Mouse (Mus musculus) kidney, adult 2 months (tissue): Measurements from ENCODE around the gene Efcab7. TPM values are rescaled to one million over a fixed set of nuclear protein-coding genes. Genes with fewer than 3 reads are reported as not detected.
A peak's percentile ranks its signal among the peaks of the same experiment; 100 is the strongest.

Source experiments
- DNase-seq: peaks from one replicate; pipeline ENCODE4 v3.0.0; 2021
- H3K27ac ChIP-seq: fragments of 200-500 bp; 2 replicates; pipeline ENCODE4 v1.5.1; 2012; ENCODE audit warnings: low read depth, low read length, control low read depth, inconsistent platforms; ENCODE audit not compliant: insufficient read depth
- H3K27me3 ChIP-seq: fragments of 200-500 bp; replicated peaks from 2 replicates; pipeline ENCODE4 v1.6.1; 2012; ENCODE audit warnings: mild to moderate bottlenecking, moderate library complexity, low read length, inconsistent platforms; ENCODE audit not compliant: control insufficient read depth, insufficient read depth
- H3K36me3 ChIP-seq: fragments of 200-500 bp; 2 replicates; pipeline ENCODE4 v1.6.1; 2012; ENCODE audit warnings: mild to moderate bottlenecking, moderate library complexity, low read length, inconsistent platforms; ENCODE audit not compliant: control insufficient read depth, insufficient read depth
- H3K4me1 ChIP-seq: fragments of 200-500 bp; 2 replicates; pipeline ENCODE4 v1.6.1; 2011; ENCODE audit warnings: low read length; ENCODE audit not compliant: control insufficient read depth, insufficient read depth
- H3K4me3 ChIP-seq: fragments of 200-500 bp; 2 replicates; pipeline ENCODE4 v1.5.1; 2011; ENCODE audit warnings: mild to moderate bottlenecking, low read depth, low read length, control low read depth; ENCODE audit not compliant: insufficient read depth
- CTCF ChIP-seq: fragments of 200-500 bp; conservative IDR thresholded peaks from 2 replicates; pipeline ENCODE4 v1.5.1; 2011; ENCODE audit warnings: low read depth, mild to moderate bottlenecking, control low read depth, low read length, moderate library complexity, mixed read lengths; ENCODE audit not compliant: insufficient read depth, insufficient read length
- POLR2A ChIP-seq: fragments of 200-500 bp; IDR thresholded peaks from one replicate; pipeline ENCODE4 v1.6.1; 2011; ENCODE audit warnings: low read depth, low read length, control low read depth
- WGBS: fragments of 180-500 bp; shearing (Covaris S2); methylation state at CpG from one replicate; pipeline ENCODE4 v1.1.7; 2018; 5-methylcytosine and 5-hydroxymethylcytosine counted together
- polyA plus RNA-seq: library from polyadenylated mRNA; depleted of rRNA; stranded (reverse); fragments of >200 nt; gene quantifications from 2 replicates; pipeline ENCODE4 v1.2.3, GENCODE M21; 2012; rRNA removed

Efcab7 gene
- polyA plus RNA-seq: 1.7 and 1.8 TPM in 2 replicates

- peak; percentile 91 for DNase-seq
- H3K4me3 ChIP-seq: peak within 1 kb of the TSS; percentile 97
- WGBS: under 1% methylated on average over 48 of the region's 48 CpGs
- H3K27me3 ChIP-seq: no peaks in the 10 kb centered on the region
- H3K36me3 ChIP-seq: no peaks in the 10 kb centered on the region
- TF ChIP-seq CTCF: no peak
- no peak for TF ChIP-seq POLR2A
- peak within 1 kb of the TSS; percentile 83 for H3K27ac ChIP-seq
- H3K4me1 ChIP-seq: no peaks in the 10 kb centered on the region
These were observed at the start of gene Efcab7 for GRCm38 (mm10) chr4:99829094-99830073. TSS of gene Efcab7 (plus strand) at chr4:99829198.

GRCm38 (mm10) chr4:99792365-99792764 lies 36.6 kb upstream of the Efcab7 start:
- DNase-seq: no peak
- H3K36me3 ChIP-seq: no peaks in the 10 kb centered on the region
- no peak overlapping the region for H3K4me3 ChIP-seq
- H3K4me1 ChIP-seq: no peaks in the 10 kb centered on the region
- H3K27ac ChIP-seq: no peak overlapping the region
- TF ChIP-seq CTCF (no peak), POLR2A (no peak)
- 91% methylated on average over 6 of the region's 6 CpGs for WGBS
- no peaks in the 10 kb centered on the region for H3K27me3 ChIP-seq

DNA sequence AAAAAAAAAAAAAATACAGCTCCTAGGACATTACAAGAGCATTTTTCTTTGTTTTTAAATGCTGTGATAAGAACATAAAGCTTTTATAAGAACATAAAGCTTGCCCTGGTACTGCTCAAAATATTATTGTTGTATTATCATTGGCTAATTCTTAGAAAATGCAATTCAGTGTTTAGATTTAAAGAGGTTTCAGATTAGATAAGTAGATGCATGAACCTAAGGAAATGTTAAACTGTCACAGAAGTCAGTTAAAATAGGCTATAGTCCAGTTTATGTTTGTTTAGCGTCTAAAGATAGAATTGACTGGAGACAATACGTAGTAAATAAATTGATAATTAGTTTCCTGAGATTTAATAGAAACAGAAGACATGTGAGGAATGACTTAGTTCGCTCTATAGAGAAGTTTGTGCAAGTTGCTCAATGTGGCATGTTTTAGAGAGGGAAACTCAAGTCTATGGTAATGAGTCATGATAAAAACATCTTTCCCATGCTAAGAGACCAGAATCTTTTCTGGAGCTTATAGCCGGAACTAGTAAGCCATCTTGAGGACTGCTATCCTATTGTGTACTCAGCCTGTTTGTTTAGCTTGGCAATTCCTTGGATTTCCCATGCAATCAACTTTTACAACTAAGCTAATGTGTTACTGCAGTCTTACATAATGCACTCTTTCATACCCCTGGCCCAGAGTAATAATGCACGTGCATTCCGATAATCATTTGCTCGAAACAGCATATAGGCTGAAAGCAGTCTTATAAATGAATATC lies 12.1 kb upstream of the Efcab7 start:
- peak; percentile 5 for DNase-seq
- no peak for TF ChIP-seq CTCF
- no peak for TF ChIP-seq POLR2A
- H3K27me3 ChIP-seq: no peaks in the 10 kb centered on the region
- no peak overlapping the region for H3K27ac ChIP-seq
- no peaks in the 10 kb centered on the region for H3K36me3 ChIP-seq
- H3K4me1 ChIP-seq: no peaks in the 10 kb centered on the region
- 76% methylated on average over 7 of the region's 7 CpGs for WGBS
- no peak overlapping the region for H3K4me3 ChIP-seq

DNA sequence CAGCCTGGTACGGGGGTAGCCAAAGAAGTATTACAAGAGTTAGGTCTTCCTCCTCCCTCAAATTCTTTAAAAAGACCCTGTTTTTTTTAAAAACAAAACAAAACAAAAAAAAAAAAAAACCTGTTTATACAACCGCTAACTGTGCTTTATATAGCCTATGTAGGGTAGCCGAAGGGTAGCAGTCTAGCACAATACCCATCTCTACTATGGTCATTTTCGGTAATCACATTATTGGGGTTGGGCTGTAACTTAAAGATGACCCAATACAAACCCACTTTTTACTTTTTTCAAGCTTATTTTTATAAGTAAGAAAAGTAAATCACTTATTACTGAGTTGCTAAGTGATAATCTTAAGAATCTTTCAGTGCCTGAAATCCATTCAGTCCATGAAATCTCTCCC lies 661 bp upstream of the Efcab7 start:
- Histone ChIP-seq H3K36me3 (no peaks in the 10 kb centered on the region), H3K27me3 (no peaks in the 10 kb centered on the region), H3K4me1 (no peaks in the 10 kb centered on the region), H3K27ac (no peak overlapping the region), H3K4me3 (no peak overlapping the region)
- no peak for TF ChIP-seq POLR2A
- no peak for TF ChIP-seq CTCF
- no peak for DNase-seq
- 51% methylated on average over 4 of the region's 4 CpGs for WGBS

GRCm38 (mm10) chr4:99828739-99829093 lies 282 bp upstream of the Efcab7 start:
- WGBS: 0% methylated on average over 7 of the region's 7 CpGs
- Histone ChIP-seq H3K27ac (no peak overlapping the region; the same call in 1 of the 2 replicates), H3K27me3 (no peaks in the 10 kb centered on the region), H3K36me3 (no peaks in the 10 kb centered on the region), H3K4me3 (peak overlapping the region; percentile 97), H3K4me1 (no peaks in the 10 kb centered on the region)
- DNase-seq: no peak
- no peak for TF ChIP-seq POLR2A

DNA sequence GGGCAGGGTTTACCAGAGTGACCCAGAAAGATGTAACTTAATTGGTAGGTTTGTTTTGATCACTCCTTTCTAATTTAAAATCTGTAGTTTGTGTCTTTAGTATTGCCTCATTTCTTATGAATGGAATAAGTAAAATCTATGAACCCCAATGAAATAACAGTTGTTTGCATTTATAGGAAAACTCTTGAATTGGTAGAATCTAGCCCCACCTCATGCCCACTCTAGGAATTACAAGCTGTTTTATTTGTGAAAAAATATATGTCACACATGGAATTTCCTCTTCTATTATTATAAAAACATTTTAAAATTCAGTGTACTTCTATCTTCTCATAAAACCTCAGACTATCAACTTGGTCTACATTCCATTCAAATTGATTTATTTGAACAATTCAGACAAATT lies 52.9 kb downstream of the Efcab7 start:
- no peak overlapping the region for H3K4me3 ChIP-seq
- no peak overlapping the region for H3K27ac ChIP-seq
- TF ChIP-seq POLR2A (no peak), CTCF (no peak)
- no peaks in the 10 kb centered on the region for H3K27me3 ChIP-seq
- no peaks in the 10 kb centered on the region for H3K36me3 ChIP-seq
- peak; percentile 16 for DNase-seq
- no peaks in the 10 kb centered on the region for H3K4me1 ChIP-seq

- DNase-seq: no peak
- H3K4me1 ChIP-seq: no peaks in the 10 kb centered on the region
- no peak for TF ChIP-seq POLR2A
These were observed 53.4 kb downstream of the Efcab7 start for GRCm38 (mm10) chr4:99882405-99882804.

More at GRCm38 (mm10) chr4:99882405-99882804, 53.4 kb downstream of the Efcab7 start:
- H3K36me3 ChIP-seq: no peaks in the 10 kb centered on the region
- H3K4me3 ChIP-seq: no peak overlapping the region
- no peak overlapping the region for H3K27ac ChIP-seq
- H3K27me3 ChIP-seq: no peaks in the 10 kb centered on the region
